Mouse (Mus musculus) spleen, postnatal 36 days (tissue): ENCODE data around the gene Tor1aip1.

ENCODE experiments used
- DNase-seq, 2 experiments: peaks; one replicate each; pipeline ENCODE4 v3.0.0; 2022; ENCODE audit warnings: low spot score in 2 of 2, mixed read lengths in 1 of 2

Tor1aip1 gene

GRCm38 (mm10) chr1:156033921-156034320 is 2.4 kb downstream of the Tor1aip1 start:
- no peak for DNase-seq

GRCm38 (mm10) chr1:156028340-156028975 is 7.8 kb downstream of the Tor1aip1 start:
- no peak for DNase-seq

GRCm38 (mm10) chr1:156027849-156028248 is 8.4 kb downstream of the Tor1aip1 start:
- DNase-seq: no peak

GRCm38 (mm10) chr1:156024831-156025503 is 11.3 kb downstream of the Tor1aip1 start:
- DNase-seq: no peak

GRCm38 (mm10) chr1:156020402-156020801 is 15.9 kb downstream of the Tor1aip1 start:
- DNase-seq: no peak

GRCm38 (mm10) chr1:156019800-156020199 is 16.5 kb downstream of the Tor1aip1 start:
- no peak for DNase-seq

GRCm38 (mm10) chr1:156009003-156009402 is 27.3 kb downstream of the Tor1aip1 start:
- DNase-seq: no peak

GRCm38 (mm10) chr1:156005906-156006305 is 30.4 kb downstream of the Tor1aip1 start:
- DNase-seq: no peak

GRCm38 (mm10) chr1:156003201-156003935 is 32.9 kb downstream of the Tor1aip1 start:
- DNase-seq: no peak

- DNase-seq: no peak
These were observed 33.9 kb downstream of the Tor1aip1 start for GRCm38 (mm10) chr1:156002366-156002765.

GRCm38 (mm10) chr1:155995612-155996011 is 40.7 kb downstream of the Tor1aip1 start:
- DNase-seq: no peak

GRCm38 (mm10) chr1:155994524-155994923 is 41.8 kb downstream of the Tor1aip1 start:
- no peak for DNase-seq

GRCm38 (mm10) chr1:155990391-155990790 is 45.9 kb downstream of the Tor1aip1 start:
- DNase-seq: no peak

- no peak for DNase-seq
These were observed 46.9 kb downstream of the Tor1aip1 start for GRCm38 (mm10) chr1:155989387-155989786.

GRCm38 (mm10) chr1:155987625-155988024 is 48.7 kb downstream of the Tor1aip1 start:
- DNase-seq: no peak

GRCm38 (mm10) chr1:155974931-155975330 is 61.3 kb downstream of the Tor1aip1 start:
- DNase-seq: no peak

GRCm38 (mm10) chr1:155973719-155974379 is 62.4 kb downstream of the Tor1aip1 start:
- DNase-seq: peak in 1 of 2 experiments; percentile 12

GRCm38 (mm10) chr1:155973068-155973718 is 63.1 kb downstream of the Tor1aip1 start, which contains the start of gene Cep350:
Gene Cep350, minus strand, starts transcription at chr1:155973255.
- peak; percentile 97 for DNase-seq

- peak; percentile 43 to 49 for DNase-seq
These were observed 63.9 kb downstream of the Tor1aip1 start for GRCm38 (mm10) chr1:155972146-155973067.
